Mouse (Mus musculus): ENCODE results near the gene B4galnt2.
"Not testable (repeated sequence)": the region's sequence is repeated elsewhere in the genome, so short reads cannot be mapped to it uniquely, and the experiment has no call there.

Gene B4galnt2

DNA sequence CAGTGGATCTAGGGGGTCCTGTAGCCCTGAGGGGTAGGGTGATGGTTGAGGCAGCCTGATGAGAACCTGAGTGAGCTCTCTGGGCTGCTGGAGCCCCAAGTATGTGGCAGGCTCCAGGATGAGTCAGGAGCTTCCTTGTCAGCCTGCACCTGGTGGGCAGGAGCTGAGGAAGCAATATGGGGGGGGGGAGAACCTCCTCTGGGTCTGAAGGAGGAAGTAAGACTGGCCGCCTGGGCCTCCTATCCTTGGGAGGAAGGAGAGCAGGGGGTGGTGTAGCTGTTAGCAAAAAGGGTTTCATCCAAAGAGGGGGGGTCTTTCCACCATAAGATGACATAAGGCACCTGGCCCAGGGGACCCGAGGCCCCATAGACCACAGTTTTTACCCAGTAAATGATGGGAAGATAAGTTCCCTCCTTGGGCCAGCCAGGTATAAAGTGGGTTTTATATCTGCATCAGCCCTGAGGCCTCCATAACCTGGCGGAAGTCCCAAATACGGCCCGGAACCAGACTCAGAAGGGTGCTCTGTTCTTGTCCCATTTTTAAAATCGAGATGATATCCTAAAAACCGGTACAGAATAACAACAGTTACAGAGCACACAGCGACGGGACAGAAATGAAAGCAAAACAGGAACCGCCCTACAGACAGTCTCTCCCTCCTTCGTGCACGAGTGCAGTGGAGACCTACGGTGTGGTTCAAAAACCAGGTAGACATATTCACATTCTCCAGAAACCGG is 18.1 kb downstream of the B4galnt2 start:
- DNase-seq (ENCODE audit: low spot score in 2 of 2): no peak

DNA sequence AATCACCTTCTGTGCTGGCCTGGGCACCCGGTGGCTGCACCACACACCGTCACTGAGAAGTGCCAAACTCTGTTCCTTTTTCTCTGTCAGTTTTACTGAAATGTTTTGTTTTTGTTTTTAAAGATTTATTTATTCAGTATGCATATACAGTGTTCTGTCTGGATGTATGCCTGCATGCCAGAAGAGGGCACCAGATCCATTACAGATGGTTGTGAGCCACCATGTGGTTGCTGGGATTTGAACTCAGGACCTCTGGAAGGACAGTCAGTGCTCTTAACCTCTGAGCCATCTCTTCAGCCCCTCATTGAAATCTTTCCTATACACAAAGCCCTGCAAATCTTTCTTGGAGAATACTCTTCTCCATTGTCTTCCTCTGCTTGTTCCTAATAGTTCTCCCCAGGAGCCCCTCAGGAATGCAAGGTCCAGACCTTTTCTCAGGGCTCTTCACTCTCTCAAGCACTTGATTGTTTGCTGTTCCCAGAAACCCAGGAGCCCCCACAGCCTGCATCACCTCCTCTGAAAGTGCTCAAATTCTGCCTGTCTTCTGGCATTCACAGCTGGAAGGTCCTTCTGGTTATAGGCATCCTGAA is 24.1 kb downstream of the B4galnt2 start:
- DNase-seq (ENCODE audit: low spot score in 2 of 2): no peak

DNA sequence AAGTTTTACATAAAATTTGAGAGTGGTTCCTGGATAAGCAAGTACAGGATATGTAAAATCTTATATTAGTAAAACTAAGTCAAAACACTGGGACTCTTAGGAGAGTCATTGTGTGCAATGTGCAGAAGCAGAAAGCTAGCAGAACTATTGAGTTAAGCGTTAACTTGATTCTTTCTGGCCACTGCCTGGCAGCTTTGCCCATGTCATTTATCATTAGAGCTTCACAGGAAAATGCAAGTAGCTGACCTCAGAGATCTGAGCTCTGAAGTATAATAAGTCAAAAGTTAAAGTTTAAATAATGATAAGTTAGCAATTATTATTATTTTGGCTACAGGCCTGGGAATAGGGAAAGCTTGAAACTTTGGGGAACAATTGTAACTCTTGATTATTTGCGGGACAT is 34.8 kb downstream of the B4galnt2 start:
- not testable (repeated sequence) for DNase-seq (ENCODE audit: low spot score in 2 of 2)

DNA sequence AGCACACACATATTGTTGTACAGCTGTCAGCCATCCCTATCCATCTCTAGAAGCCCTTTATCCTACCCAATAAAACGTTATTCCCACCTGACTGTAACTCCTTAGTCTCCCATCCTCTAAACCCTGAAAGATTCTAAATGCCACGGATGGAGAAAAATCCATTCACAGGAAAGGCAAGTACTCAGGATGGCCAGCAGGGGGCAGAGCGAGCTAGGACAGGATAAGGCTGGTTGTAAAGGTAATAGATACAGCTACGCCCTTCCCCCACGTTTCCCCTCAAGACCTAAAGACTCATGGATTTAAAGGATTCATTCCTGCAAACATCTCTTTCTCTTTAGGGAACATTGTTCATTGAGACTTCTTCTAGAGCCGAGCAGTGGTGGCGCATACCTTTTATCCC is 38.4 kb downstream of the B4galnt2 start:
- DNase-seq (ENCODE audit: low spot score in 2 of 2): peak; percentile 28 to 68

DNA sequence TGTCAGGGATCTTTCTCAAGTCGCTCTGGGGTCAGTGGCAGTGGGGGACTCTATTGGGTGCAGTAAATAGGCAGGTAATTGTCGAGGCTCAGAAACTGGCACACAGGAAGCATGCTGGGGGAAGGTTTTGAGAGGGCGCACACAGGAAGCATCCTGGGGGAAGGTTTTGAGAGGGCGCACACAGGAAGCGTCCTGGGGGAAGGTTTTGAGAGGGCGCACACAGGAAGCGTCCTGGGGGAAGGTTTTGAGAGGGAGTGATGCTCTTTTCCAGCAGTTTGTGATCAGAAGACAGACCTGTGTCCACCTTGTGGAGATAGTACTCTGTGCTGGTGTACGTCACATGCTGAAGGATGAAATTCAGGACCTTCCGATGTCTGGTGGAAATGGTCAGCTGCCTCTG is 38.9 kb downstream of the B4galnt2 start:
- DNase-seq (ENCODE audit: low spot score in 2 of 2): no peak

DNA sequence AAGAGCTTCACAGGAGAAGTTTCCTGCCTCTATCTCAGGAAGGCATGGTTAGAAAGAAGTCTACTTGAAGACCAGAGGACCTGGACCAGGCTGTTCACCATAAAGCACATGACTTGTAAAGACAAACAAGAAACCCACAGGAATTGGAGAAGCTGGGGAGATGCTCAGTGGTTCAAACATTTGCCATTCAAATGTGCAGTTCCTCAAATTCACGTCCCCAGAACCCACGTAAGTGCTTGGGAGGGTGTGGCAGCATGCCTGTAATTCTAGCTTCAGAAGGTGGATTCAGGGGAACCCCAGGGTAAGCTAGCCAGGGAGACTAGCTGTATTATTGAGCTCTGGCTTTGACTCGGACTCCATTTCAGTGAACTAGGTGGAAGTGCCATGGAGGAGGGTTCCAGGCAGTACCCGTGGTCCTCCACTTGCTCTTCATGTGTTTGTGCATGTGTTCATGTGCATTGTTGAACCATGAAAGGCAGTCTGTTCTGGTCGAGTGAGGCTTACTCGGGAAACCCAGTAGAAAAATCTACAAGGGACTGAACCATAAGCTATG is 44.7 kb downstream of the B4galnt2 start:
- no peak for DNase-seq (ENCODE audit: low spot score in 2 of 2)

DNA sequence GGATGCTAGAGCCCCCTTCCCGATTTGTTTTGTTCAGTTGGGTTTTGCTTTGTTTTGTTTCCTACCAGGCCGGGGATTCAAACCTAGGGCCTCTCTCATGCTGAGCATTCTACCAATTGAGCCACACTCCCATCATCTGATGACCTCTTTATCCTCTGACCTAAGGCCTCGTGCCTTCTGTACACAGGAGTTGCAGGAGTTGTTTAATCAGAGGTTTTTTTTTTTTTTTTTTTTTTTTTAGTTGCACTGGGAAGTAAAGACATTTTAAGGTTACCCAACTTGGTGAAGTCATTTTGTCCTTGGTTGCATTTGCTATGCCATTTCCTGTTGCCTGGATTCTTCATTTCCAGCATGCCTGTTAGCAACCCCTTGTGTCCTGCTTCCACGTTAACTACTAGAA is 45.2 kb downstream of the B4galnt2 start:
- DNase-seq (ENCODE audit: low spot score in 2 of 2): no peak

DNA sequence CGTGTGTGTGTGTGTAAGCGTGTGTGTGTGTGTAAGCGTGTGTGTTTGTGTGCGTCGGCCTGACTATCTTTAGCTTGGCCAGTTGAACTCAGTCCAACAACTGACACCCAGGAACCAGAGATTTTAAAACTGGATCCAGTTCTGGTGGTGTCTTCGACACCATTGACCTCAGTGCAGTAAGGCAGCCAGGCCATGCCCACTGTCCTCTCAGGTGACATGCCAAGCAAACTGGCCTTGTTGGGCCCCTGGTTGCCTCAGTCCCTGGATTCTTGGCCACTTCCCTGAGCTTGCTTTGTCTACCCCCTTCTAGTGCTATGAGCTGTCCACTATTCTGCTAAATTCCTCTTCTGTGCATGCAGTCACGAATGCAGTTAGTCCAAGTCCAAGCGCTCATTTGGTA is 53.3 kb downstream of the B4galnt2 start:
- no peak for DNase-seq (ENCODE audit: low spot score in 2 of 2)

DNA sequence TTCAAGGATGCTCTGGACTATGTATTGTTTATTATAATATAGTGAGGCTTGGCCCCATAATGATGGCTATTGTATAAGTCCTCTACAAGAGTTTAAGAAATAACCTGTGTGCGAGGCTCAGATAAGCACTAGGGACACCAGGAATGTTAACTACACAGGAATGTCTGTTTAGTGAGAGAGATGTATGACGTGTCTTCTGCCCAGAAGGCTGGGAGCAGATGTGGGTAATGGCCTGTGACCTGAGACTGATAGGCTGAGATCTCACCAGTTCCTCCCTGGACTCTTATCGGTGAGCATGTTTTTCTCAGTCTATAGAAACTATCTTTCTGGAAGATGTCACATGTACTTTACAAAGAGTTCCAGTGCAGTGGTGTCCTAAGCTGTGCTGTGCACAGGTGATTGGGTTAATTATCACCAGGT is 54.6 kb downstream of the B4galnt2 start:
- no peak for DNase-seq (ENCODE audit: low spot score in 2 of 2)

DNA sequence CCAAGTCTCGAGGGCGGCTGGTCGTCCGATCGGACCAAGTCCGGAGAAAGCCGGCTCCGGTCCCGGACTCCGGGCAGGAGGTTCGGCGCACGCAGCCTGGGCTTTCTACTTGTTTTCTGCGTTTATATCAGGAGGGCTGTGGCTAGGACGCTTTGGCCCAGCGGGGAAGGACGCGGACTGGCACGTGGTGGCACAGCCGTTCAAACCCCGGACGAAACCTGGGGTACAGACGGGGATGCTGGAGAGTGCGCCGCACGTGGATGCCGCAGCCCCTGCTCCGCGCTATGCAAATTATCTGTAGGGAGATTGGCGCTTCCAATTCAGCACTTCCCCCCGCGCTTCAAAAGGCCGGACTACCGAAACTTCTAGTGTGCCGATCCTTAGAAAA is 55.2 kb downstream of the B4galnt2 start:
- peak in 1 of 2 experiments; percentile 62 for DNase-seq (ENCODE audit: low spot score in 2 of 2)

DNA sequence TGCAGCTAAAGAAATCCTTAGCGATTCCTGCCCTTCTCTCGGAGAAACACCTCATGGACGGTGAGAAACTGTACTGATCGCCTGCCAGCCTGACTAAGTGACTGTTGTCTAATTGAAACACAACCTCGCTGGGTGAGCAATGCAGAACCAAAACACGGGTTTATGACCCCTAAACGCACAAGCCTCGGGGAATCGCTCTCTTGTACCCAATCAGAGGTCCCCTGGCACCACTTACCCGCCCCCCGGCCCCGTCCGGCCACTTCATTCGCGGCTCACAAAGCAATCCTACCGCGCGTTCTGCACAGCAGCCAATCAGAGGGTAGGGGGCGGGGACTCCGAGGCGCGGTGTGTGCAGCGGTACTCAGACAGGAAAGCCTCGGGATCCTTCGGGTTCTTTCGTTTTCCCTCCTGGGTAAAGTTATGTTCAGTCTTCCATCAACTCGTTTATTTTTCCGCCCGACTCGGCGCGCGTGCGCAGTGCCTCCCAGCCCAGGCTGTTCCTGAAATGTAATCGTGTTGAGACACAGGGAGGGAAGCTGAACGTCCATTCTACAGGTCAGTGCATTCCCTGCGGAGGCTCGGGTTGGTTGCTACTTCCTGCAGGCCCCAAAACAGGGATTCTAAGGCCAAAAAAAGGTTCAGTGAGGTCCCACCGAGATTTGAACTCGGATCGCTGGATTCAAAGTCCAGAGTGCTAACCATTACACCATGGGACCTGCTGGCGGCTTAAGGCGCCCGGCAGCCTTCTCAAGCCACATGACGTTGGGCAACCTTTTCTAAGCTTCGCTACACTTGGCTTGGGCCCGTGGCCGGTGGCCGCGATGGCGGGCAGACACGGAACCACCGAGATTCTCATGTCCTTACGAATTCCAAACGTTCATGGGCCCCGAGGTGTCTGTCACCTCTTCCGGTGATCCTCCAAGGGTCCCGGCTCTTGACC is 55.9 kb downstream of the B4galnt2 start:
- peak; percentile 98 to 99 for DNase-seq (ENCODE audit: low spot score in 2 of 2)

DNA sequence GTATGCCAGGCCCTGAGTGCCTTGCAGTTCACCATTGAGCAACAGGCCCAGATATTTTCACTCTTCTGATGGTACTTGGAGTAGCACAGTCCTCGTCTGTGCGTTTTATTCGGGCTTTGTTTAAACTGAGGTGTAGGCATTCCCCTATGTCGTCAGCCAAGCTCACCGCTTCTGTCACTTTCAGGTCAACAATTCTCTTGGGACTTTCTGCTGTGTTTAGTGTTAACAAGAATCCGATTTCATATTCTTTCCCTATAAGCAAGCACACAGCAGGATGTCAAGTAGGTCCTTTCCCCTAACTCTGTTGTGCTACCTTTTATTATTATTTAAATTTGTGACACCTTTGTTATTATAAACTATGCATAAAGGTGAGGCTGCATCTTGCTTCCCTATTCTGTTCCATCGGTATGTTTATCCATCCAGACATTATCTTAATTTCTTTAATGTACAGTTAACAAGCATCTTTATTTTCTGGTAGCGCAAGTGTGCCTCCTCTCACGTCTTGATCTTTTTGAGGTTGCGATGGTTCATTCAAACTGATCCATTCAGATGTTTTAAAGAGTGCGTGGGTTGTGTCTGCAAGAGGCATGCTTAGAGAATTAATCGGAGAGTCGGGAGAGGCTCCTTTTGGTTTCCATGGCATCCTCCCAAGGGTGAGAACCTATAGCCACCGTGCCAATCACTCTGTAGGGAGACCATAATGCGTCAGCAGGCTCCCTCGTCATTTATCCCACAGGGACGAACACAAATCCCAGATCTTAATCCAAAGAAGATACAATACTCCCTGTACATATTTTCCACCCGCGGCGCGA is 56.8 kb downstream of the B4galnt2 start:
- no peak for DNase-seq (ENCODE audit: low spot score in 2 of 2)

DNA sequence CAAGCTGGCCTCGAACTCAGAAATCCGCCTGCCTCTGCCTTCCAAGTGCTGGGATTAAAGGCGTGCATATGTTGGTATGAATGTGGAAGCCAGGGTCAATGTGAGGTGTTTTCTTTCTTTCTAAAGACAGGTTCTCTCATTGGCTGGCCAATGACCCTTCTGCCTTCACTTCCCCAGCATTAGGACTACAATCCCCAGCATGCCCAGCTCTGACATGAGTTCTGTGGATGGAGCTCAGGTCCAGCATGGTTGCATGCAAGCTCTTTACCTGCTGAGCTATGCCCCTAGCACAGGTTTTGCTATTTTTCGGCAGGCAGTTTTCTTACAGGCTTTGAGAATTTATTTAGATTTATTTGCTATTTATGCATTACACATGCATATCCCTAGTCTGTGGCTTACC is 57.4 kb downstream of the B4galnt2 start:
- no peak for DNase-seq (ENCODE audit: low spot score in 2 of 2)

DNA sequence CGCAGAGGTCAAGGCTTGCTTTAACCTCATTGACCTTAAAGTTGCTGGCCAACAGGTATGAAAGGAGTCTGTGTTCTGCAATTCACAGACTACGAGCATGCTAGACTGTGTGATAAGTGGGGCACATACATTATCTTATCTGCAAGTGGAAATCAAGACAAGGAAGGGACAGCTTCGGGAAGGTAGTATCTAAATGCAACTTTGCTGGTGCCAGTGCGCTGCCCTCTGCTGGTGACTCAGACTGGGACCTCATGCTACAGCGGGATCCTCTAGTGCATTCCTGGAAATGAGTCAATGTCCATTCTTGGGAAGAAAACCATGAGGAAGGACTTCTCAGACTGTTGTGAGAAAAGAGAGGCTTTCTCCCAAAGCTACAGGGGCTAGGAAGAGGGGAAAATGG is 61.0 kb downstream of the B4galnt2 start:
- peak; percentile 39 to 46 for DNase-seq (ENCODE audit: low spot score in 2 of 2)

DNA sequence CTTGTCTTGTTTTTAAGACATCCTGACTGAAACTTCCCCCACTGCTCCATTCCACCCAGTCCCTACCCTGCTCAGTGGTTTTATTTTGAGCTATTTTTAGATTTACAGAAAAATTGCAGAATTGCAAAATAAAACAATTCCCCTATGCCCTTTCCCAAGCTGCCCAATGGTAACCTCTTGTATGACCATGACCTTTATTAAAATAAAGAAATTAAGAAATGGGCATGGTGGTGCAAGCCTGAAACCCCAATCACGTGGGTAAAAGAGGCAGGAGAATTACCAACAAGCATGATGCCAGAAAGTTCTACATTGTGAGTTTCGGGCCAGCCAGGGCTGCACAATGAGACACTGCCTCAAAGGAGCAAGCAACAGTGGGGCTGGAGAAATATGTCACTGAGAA is 63.8 kb downstream of the B4galnt2 start:
- no peak for DNase-seq (ENCODE audit: low spot score in 2 of 2)

DNA sequence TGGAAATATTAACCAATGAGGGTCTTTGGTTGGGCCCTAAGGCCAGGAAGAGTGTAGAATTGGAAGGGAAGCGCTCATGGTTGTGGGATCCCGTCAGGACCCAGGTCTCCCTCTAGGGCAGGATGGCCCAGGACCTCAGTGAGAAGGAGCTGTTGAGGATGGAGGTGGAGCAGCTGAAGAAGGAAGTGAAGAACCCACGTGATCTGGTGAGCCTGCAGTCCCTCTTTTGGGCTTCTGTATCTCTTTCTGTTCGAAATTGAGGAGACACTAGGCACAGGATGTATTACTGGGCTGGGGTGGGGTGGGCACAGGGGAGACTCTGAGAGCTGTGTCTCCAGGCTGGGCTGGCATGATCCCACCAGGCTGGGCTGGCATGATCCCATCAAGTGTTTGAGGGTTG is 69.8 kb downstream of the B4galnt2 start:
- DNase-seq (ENCODE audit: low spot score in 2 of 2): no peak

DNA sequence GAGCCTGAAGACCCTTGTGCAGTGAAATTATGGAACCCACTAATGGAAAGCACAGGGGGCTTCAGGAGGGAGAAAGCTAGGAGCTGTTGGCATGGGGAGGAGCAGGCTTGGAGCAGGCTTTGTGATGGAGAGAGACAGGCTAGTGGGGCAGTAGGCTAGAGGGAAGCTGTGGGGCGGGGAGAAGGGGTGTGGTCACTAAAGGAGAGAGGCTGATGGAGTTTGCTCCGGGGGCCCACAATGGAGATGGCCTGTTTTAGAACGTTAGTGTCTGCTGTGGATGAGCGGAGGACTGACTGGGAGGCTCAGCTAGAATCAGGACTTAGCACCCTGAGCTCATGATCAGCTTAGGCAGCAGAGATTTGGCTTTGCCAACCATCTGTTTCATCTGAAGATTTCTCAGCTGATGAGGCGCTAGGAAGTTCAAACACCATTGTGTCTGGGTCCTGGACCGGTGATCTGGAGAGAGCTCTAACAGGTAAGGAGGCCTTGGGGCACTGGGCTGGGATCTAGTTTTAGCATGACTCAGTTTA is 71.2 kb downstream of the B4galnt2 start:
- no peak for DNase-seq (ENCODE audit: low spot score in 2 of 2)

DNA sequence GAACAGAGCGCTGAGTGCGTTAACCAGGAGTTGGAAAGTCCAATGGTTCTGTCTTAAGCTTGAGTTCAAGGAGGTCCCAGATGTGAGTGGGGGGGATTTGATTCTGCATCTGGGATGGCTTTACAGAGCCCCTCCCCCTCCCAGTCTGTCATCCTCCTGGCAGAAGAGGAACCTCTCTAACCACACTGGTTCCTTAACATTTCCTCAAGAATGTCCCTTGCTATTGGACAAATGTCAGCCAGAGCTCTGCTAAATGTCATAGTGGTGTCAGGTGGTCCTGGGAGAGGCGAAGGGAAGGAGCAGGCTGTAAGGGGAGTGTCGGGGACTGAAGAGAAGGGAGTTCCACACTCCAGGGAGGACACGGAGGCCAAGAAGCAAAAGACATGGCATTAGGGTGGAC is 71.7 kb downstream of the B4galnt2 start:
- no peak for DNase-seq (ENCODE audit: low spot score in 2 of 2)

DNA sequence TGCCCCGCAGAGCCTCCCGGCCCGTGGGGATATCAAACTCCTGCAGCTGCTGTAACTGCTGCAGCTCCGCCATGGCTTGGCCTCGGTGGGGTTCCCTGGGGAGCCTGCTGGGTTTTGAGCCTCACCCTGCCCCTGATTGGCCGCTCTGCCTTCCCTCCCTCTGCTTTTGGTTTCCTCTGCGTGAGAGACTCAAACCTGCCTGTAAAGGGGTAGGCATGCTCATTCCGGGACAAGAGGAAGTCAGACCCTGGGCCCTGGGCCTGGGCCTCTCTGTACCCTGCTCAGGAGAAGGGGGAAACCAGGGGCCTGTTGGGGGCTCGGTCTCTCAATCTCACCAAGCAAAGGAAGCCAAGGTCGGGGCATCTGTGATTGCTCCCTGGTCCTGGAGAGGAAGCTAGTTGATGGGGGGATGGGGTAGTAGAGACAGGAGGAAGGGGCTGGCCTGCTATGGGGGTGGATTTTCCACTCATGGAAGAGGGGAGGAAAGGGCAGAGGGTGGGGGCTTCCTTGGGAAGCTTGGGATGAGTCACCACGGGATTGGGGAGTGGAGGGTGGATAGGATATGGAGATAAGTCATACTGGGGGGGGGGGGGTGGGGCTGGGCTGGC is 72.5 kb downstream of the B4galnt2 start, which contains the start of gene Abi3:
Abi3 (minus strand) TSS at position 403 of the 608 bp plus-strand sequence.
- no peak for DNase-seq (ENCODE audit: low spot score in 2 of 2)

DNA sequence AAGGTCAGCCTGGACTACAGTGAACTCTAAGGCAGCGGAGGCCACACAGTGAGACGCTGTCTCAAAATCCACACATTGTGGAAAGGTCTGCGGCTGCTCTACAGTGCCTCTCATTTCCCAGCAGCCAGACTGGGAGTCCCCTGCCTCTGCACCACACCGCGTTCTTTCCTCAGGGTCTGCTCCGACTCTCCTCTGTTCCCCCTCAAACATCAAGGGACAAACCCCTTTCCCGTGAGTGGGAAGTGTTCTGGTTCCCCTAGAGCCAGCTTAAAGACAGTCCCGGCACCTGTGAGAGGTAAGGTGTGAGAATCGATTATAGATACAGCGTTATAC is 73.2 kb downstream of the B4galnt2 start:
- no peak for DNase-seq (ENCODE audit: low spot score in 2 of 2)
